Mouse (Mus musculus): ENCODE measurements around the gene Dagla. TPM values are rescaled to one million over a fixed set of nuclear protein-coding genes. Genes with fewer than 3 reads are reported as not detected.

The Dagla gene
- polyA plus RNA-seq, 2 experiments: 2.4 to 8.1 TPM

DNA sequence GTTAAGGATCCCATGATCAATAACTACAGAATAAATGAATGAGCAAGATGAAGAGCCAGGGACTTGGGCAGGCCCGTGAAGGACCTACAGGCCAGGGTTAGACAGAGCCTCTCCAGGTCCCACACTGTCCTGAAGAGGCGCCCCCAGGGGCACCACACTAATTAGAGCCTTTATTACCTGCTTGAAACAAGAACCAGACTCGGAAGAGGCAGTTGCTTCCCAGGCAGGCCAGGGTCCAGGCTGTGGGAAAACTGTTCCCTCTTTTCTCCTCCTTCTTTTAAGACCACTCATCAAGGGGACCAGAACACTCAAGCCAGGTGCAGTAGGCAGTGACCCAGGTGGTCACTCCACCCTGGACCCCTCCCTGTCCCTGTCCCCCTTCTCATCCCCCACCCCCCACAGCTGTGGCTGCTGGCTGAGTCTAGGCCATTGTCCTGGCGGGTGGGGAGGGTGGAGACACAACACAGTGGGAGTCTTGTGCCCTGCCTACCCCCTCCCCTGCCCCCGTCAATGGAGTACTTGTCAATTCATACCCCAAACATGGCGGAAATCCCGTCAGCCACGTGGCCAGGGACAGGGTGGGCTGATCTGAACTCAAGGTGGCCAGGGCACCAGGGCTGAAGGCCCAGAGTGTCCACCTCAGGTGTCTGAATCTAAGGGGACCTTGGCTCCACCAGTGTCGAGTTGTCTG lies 72.2 kb downstream of the Dagla start:
- H3K4me1 ChIP-seq (ENCODE audit: control insufficient read depth, insufficient read depth, low read length): peaks cover 15% of the 10 kb centered on the region
- ATAC-seq (ENCODE audit: low FRiP score, low read depth) (no peak), DNase-seq (ENCODE audit: low spot score) (no peak)
- no peak for TF ChIP-seq POLR2A (IDR thresholded peaks at IDR 0.05; ENCODE audit: borderline replicate concordance, extremely low read depth, insufficient read depth, insufficient read length)
- no peak overlapping the region for H3K27ac ChIP-seq (replicated peaks; ENCODE audit: low read depth, low read length)
- no peak overlapping the region for H3K4me3 ChIP-seq (replicated peaks; ENCODE audit: low read length)
- no peak overlapping the region for H3K4me2 ChIP-seq (replicated peaks; ENCODE audit: low read depth, low read length, severe bottlenecking)
- 30% methylated on average over 9 of the region's 9 CpGs for WGBS
- no peaks in the 10 kb centered on the region for H3K27me3 ChIP-seq (ENCODE audit: control insufficient read depth, insufficient read depth, low read length)
- H3K36me3 ChIP-seq (ENCODE audit: control insufficient read depth, insufficient read depth, low read length): no peaks in the 10 kb centered on the region
- no peaks in the 10 kb centered on the region for H3K9me3 ChIP-seq (ENCODE audit: control insufficient read depth, low read length)
- H3K9ac ChIP-seq (ENCODE audit: low read depth, low read length, severe bottlenecking): no peak overlapping the region

DNA sequence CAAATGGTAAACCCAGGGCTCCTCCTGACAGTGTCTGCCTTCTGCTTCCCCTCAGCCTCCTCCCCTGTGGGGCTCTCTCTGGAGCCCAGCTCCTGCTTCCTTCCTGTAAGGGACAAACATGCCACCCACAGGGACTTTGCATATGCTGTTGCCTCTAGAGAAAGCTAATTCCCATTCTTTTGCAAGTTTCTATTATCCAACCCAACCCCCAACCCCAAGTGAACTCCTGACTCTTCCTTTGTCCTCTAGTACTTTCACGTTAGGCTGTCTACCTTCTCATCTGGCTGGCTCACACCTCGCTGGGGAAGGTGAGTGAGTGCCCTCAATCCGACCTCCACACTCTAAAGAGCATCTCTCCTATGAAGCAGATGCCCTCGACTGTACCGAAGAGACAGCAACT lies 72.8 kb downstream of the Dagla start:
- H3K27me3 ChIP-seq (ENCODE audit: control insufficient read depth, insufficient read depth, low read length): no peaks in the 10 kb centered on the region
- H3K4me1 ChIP-seq (ENCODE audit: control insufficient read depth, insufficient read depth, low read length): peaks cover 15% of the 10 kb centered on the region
- no peak overlapping the region for H3K4me2 ChIP-seq (replicated peaks; ENCODE audit: low read depth, low read length, severe bottlenecking)
- ATAC-seq (ENCODE audit: low FRiP score, low read depth): no peak
- H3K9ac ChIP-seq (ENCODE audit: low read depth, low read length, severe bottlenecking): no peak overlapping the region
- H3K4me3 ChIP-seq (replicated peaks; ENCODE audit: low read length): no peak overlapping the region
- WGBS: 17% methylated on average over 5 of the region's 5 CpGs
- no peak for DNase-seq (ENCODE audit: low spot score)
- TF ChIP-seq POLR2A (IDR thresholded peaks at IDR 0.05; ENCODE audit: borderline replicate concordance, extremely low read depth, insufficient read depth, insufficient read length): no peak
- H3K27ac ChIP-seq (replicated peaks; ENCODE audit: low read depth, low read length): no peak overlapping the region
- no peaks in the 10 kb centered on the region for H3K9me3 ChIP-seq (ENCODE audit: control insufficient read depth, low read length)
- no peaks in the 10 kb centered on the region for H3K36me3 ChIP-seq (ENCODE audit: control insufficient read depth, insufficient read depth, low read length)

DNA sequence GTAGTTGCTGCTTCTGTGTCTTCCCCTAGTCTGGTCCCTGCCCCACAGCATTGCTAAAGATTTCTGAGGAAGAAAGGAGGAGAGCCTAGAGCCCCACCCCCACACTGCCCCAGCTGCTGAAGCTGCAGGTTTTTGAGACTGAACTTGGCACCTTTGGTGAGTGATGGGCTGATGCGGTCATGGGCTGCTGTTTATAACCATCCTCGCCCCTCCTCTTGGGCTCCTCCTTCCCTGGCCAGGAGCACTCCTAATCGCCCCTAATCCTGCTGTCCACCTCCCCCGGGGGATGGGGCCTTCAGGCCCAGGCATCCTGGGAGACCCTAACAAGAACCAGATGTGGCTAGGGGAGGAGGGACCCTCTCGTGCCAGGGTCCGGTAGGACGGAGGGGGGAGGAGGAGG lies 73.7 kb downstream of the Dagla start:
- no peak for DNase-seq (ENCODE audit: low spot score)
- H3K27ac ChIP-seq (replicated peaks; ENCODE audit: low read depth, low read length): no peak overlapping the region
- no peak overlapping the region for H3K9ac ChIP-seq (ENCODE audit: low read depth, low read length, severe bottlenecking)

DNA sequence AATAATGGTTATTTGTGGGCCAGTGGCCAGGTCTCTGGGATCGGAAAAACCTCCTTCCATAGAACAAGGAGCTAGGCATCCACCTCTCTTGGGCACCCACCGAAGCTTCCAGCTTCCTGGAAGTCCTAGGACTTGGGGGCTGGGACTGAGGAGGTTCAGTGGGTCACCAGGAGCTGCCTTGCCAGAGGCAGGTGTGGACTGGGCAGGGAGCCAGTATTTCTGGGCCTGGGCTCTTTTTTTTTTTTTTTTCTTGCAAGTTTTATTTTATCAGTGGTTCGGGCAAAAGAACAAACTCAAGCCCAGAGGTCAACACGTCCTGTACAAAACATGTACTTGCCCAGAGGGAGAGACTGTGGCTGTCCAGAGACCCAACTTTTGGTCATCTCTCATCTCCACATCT lies 78.9 kb downstream of the Dagla start:
- H3K9me3 ChIP-seq (ENCODE audit: control insufficient read depth, low read length): no peaks in the 10 kb centered on the region
- DNase-seq (ENCODE audit: low spot score) (no peak), ATAC-seq (ENCODE audit: low FRiP score, low read depth) (no peak)
- H3K4me3 ChIP-seq (replicated peaks; ENCODE audit: low read length): no peak overlapping the region
- 60% methylated on average over 4 of the region's 4 CpGs for WGBS
- no peaks in the 10 kb centered on the region for H3K36me3 ChIP-seq (ENCODE audit: control insufficient read depth, insufficient read depth, low read length)
- H3K9ac ChIP-seq (ENCODE audit: low read depth, low read length, severe bottlenecking): no peak overlapping the region
- TF ChIP-seq POLR2A (IDR thresholded peaks at IDR 0.05; ENCODE audit: borderline replicate concordance, extremely low read depth, insufficient read depth, insufficient read length): no peak
- no peaks in the 10 kb centered on the region for H3K27me3 ChIP-seq (ENCODE audit: control insufficient read depth, insufficient read depth, low read length)
- 0 out of 2 replicates have a peak, but pooled peaks cover 2% of the 10 kb centered on the region for H3K4me1 ChIP-seq (ENCODE audit: control insufficient read depth, insufficient read depth, low read length)
- no peak overlapping the region for H3K4me2 ChIP-seq (replicated peaks; ENCODE audit: low read depth, low read length, severe bottlenecking)
- no peak overlapping the region for H3K27ac ChIP-seq (replicated peaks; ENCODE audit: low read depth, low read length)

More for the DNA sequence above, 73.7 kb downstream of the Dagla start:
- no peaks in the 10 kb centered on the region for H3K9me3 ChIP-seq (ENCODE audit: control insufficient read depth, low read length)
- peaks cover 15% of the 10 kb centered on the region for H3K4me1 ChIP-seq (ENCODE audit: control insufficient read depth, insufficient read depth, low read length)
- ATAC-seq (ENCODE audit: low FRiP score, low read depth): no peak
- 2% methylated on average over 7 of the region's 7 CpGs for WGBS
- no peak overlapping the region for H3K4me2 ChIP-seq (replicated peaks; ENCODE audit: low read depth, low read length, severe bottlenecking)
- H3K36me3 ChIP-seq (ENCODE audit: control insufficient read depth, insufficient read depth, low read length): no peaks in the 10 kb centered on the region
- no peaks in the 10 kb centered on the region for H3K27me3 ChIP-seq (ENCODE audit: control insufficient read depth, insufficient read depth, low read length)
- no peak overlapping the region for H3K4me3 ChIP-seq (replicated peaks; ENCODE audit: low read length)
- TF ChIP-seq POLR2A (IDR thresholded peaks at IDR 0.05; ENCODE audit: borderline replicate concordance, extremely low read depth, insufficient read depth, insufficient read length): no peak

DNA sequence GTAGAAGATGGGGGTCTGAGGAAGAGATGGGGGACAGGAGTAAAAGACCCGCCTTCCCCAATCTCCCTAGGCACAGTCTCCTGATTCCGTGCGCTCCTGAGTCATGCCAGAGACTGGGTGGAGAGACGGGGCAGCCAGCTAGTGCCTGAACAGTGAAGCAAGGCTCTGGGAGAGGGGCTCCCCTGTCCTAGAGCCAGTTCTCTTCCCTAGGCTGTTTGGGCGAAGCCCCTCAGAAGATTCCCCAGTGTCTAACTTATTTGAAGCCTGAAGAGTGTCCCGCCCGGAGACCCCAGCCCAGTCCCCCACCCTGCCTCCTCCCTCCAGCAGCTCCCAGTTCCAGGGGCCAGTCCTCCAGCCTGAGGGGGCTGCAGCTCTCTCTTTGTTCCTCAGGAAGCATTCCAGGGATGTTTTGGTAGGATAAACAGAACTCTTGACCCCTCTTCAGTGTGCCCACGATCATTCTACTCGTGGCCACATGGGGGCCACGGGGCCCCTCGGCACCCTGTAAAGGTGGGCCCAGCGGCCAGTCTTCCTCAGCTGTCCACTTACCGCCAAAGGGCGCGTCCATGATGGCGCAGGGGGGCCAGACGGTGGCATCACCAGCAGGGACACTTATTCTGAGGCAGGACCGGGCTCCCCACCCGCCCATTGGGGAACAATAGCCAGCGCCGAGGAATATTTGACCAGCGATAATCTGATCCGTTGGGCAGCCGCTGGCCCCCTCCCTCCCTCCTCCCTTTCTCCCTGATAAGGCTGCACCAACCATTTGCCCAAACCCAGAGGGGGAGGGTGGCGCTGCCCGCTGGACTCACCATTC lies 79.8 kb downstream of the Dagla start:
- no peaks in the 10 kb centered on the region for H3K9me3 ChIP-seq (ENCODE audit: control insufficient read depth, low read length)
- ATAC-seq (ENCODE audit: low FRiP score, low read depth) (no peak), DNase-seq (ENCODE audit: low spot score) (no peak)
- H3K4me3 ChIP-seq (replicated peaks; ENCODE audit: low read length): no peak overlapping the region
- H3K27me3 ChIP-seq (ENCODE audit: control insufficient read depth, insufficient read depth, low read length): no peaks in the 10 kb centered on the region
- H3K9ac ChIP-seq (ENCODE audit: low read depth, low read length, severe bottlenecking): no peak overlapping the region
- no peaks in the 10 kb centered on the region for H3K4me1 ChIP-seq (ENCODE audit: control insufficient read depth, insufficient read depth, low read length)
- no peak for TF ChIP-seq POLR2A (IDR thresholded peaks at IDR 0.05; ENCODE audit: borderline replicate concordance, extremely low read depth, insufficient read depth, insufficient read length)
- H3K36me3 ChIP-seq (ENCODE audit: control insufficient read depth, insufficient read depth, low read length): no peaks in the 10 kb centered on the region
- WGBS: 48% methylated on average over 26 of the region's 26 CpGs
- no peak overlapping the region for H3K4me2 ChIP-seq (replicated peaks; ENCODE audit: low read depth, low read length, severe bottlenecking)
- no peak overlapping the region for H3K27ac ChIP-seq (replicated peaks; ENCODE audit: low read depth, low read length)

All from limb, embryonic 14.5 days (tissue).